Mouse (Mus musculus) lung, adult 2 months (tissue): ENCODE measurements around the gene Coro1c. TPM values are rescaled to one million over a fixed set of nuclear protein-coding genes. Genes with fewer than 3 reads are reported as not detected.

ENCODE experiments used
- DNase-seq: peaks from one replicate; pipeline ENCODE4 v3.0.0; 2022
- H3K4me1 ChIP-seq: fragments of 200-500 bp; 2 replicates; pipeline ENCODE4 v1.6.1; 2011; ENCODE audit warnings: low read length; ENCODE audit not compliant: control insufficient read depth, insufficient read depth
- H3K4me3 ChIP-seq: fragments of 200-500 bp; replicated peaks from 2 replicates; pipeline ENCODE3; 2011; ENCODE audit warnings: low read depth, mild to moderate bottlenecking, control low read depth, low read length; ENCODE audit errors: extremely low read depth
- CTCF ChIP-seq: fragments of 200-500 bp; IDR thresholded peaks from 2 replicates; pipeline ENCODE4 v1.5.1; 2011; ENCODE audit warnings: mild to moderate bottlenecking, low read length, control low read depth; ENCODE audit not compliant: insufficient read depth
- POLR2A ChIP-seq: fragments of 200-500 bp; IDR thresholded peaks from 2 replicates; pipeline ENCODE4 v1.6.1; 2011; ENCODE audit warnings: low read depth, mild to moderate bottlenecking, control low read depth, low read length, borderline replicate concordance; ENCODE audit errors: extremely low read depth
- WGBS: fragments of 180-500 bp; shearing (Covaris S2); methylation state at CpG from one replicate; pipeline ENCODE4 v1.1.7; 2018; 5-methylcytosine and 5-hydroxymethylcytosine counted together
- polyA plus RNA-seq: library from polyadenylated mRNA; depleted of rRNA; stranded (reverse); fragments of >200 nt; gene quantifications from 2 replicates; pipeline ENCODE4 v1.2.3, GENCODE M21; 2012

Coro1c gene
- polyA plus RNA-seq, 1 experiment: 104 TPM

GRCm38 (mm10) chr5:113836961-113837360, 71.6 kb downstream of the Coro1c start:
- DNase-seq: no peak
- 63% methylated on average over 10 of the region's 10 CpGs for WGBS
- Histone ChIP-seq H3K4me1 (0 out of 2 replicates have a peak, but pooled peaks cover 2% of the 10 kb centered on the region), H3K4me3 (no peak overlapping the region)
- TF ChIP-seq POLR2A (no peak), CTCF (no peak)

- no peak overlapping the region for H3K4me3 ChIP-seq
- no peak for DNase-seq
- TF ChIP-seq POLR2A: no peak
- TF ChIP-seq CTCF: no peak
- H3K4me1 ChIP-seq: no peaks in the 10 kb centered on the region
- 40% methylated on average over 16 of the region's 16 CpGs for WGBS
Observed at GRCm38 (mm10) chr5:113833316-113833947, 75.1 kb downstream of the Coro1c start.

- no peak for DNase-seq
- 42% methylated on average over 8 of the region's 8 CpGs for WGBS
- TF ChIP-seq CTCF (no peak), POLR2A (no peak)
- Histone ChIP-seq H3K4me3 (no peak within 1 kb of the TSS), H3K4me1 (no peaks in the 10 kb centered on the region)
Observed at GRCm38 (mm10) chr5:113832490-113832901, 76.1 kb downstream of the Coro1c start, which contains the start of gene Selplg. TSS of gene Selplg (minus strand) at chr5:113832644.

GRCm38 (mm10) chr5:113831741-113832140, 76.8 kb downstream of the Coro1c start:
- no peak for DNase-seq
- Histone ChIP-seq H3K4me1 (no peaks in the 10 kb centered on the region), H3K4me3 (no peak overlapping the region)
- TF ChIP-seq CTCF (no peak), POLR2A (no peak)
- 43% methylated on average over 3 of the region's 3 CpGs for WGBS

GRCm38 (mm10) chr5:113830796-113831195, 77.8 kb downstream of the Coro1c start:
- 79% methylated on average over 5 of the region's 5 CpGs for WGBS
- TF ChIP-seq POLR2A: no peak
- no peak for TF ChIP-seq CTCF
- no peaks in the 10 kb centered on the region for H3K4me1 ChIP-seq
- DNase-seq: no peak
- H3K4me3 ChIP-seq: no peak overlapping the region

- Histone ChIP-seq H3K4me3 (peak overlapping the region; percentile 35), H3K4me1 (no peaks in the 10 kb centered on the region)
- no peak for DNase-seq
- TF ChIP-seq POLR2A (peak; percentile 60; the same call in 1 of the 2 replicates), CTCF (no peak)
- WGBS: 43% methylated on average over 10 of the region's 10 CpGs
Observed at GRCm38 (mm10) chr5:113830292-113830643, 78.3 kb downstream of the Coro1c start.

GRCm38 (mm10) chr5:113829566-113830291, 78.8 kb downstream of the Coro1c start:
- peak overlapping the region; percentile 35 for H3K4me3 ChIP-seq
- WGBS: 64% methylated on average over 7 of the region's 7 CpGs
- TF ChIP-seq CTCF: no peak
- no peak for TF ChIP-seq POLR2A
- DNase-seq: no peak
- no peaks in the 10 kb centered on the region for H3K4me1 ChIP-seq

- peak overlapping the region; percentile 42 for H3K4me3 ChIP-seq
- DNase-seq: no peak
- 52% methylated on average over 7 of the region's 7 CpGs for WGBS
- H3K4me1 ChIP-seq: no peaks in the 10 kb centered on the region
- TF ChIP-seq POLR2A (no peak), CTCF (no peak)
Observed at GRCm38 (mm10) chr5:113828481-113828880, 80.1 kb downstream of the Coro1c start.

GRCm38 (mm10) chr5:113827991-113828411, 80.6 kb downstream of the Coro1c start:
- DNase-seq: no peak
- WGBS: 24% methylated on average over 4 of the region's 4 CpGs
- H3K4me3 ChIP-seq: peak overlapping the region; percentile 42
- TF ChIP-seq CTCF (no peak), POLR2A (no peak)
- no peaks in the 10 kb centered on the region for H3K4me1 ChIP-seq

- WGBS: 76% methylated on average over 4 of the region's 4 CpGs
Observed at GRCm38 (mm10) chr5:113826619-113827018, 81.9 kb downstream of the Coro1c start.

More at GRCm38 (mm10) chr5:113826619-113827018, 81.9 kb downstream of the Coro1c start:
- TF ChIP-seq POLR2A (no peak), CTCF (no peak)
- no peak for DNase-seq
- Histone ChIP-seq H3K4me3 (no peak overlapping the region), H3K4me1 (no peaks in the 10 kb centered on the region)
